Mouse (Mus musculus) gastrocnemius, postnatal 36 days (tissue): ENCODE data around the gene Syt8. TPM values are rescaled to one million over a fixed set of nuclear protein-coding genes. Genes with fewer than 3 reads are reported as not detected.

Experiments
- DNase-seq, 2 experiments: peaks; one replicate each; pipeline ENCODE4 v3.0.0; 2022
- intact Hi-C: fragments of 180-260 bp; cut with DNase I; formaldehyde crosslinking; loops from one replicate; pipeline ENCODE4 v1.15.1; 2025
- total RNA-seq, 2 experiments: library from RNA; stranded (reverse); gene quantifications; 2 replicates each; pipeline ENCODE4 v1.2.3; 2021

The Syt8 gene
- total RNA-seq, 2 experiments from 2014 or later: not detected

- intact Hi-C loops: loop anchor here (1.0 to 5.0 kb wide), 2 partner anchors 56 to 135 kb away; partner anchors contain the start of gene Tnnt3
- peak in 1 of 2 experiments; percentile 26 for DNase-seq
Observed at GRCm38 (mm10) chr7:142442081-142442907, 7.6 kb downstream of the Syt8 start.

DNA sequence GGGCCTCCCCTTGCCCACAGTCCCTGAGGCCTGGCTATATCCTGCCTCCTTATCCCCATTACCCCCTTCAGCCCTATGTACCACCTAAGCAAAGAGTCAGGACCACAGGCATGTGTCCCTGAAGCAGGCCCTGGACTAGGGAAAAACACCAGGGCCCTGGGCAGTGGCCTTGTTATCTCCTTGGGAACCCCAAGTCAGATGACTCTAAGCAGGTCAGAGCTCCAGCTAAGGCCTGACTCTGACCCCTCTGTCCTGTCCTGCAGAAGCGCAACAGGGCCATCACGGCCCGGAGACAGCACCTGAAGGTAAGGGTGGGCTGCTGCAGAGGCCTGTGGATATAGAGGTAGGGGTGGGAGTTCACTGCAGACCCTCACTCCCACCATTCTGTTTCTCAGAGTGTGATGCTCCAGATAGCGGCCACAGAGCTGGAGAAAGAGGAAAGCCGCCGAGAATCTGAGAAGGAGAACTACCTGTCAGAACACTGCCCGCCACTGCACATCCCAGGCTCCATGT is 8.3 kb downstream of the Syt8 start:
- intact Hi-C loops: loop anchor here (1.0 to 5.0 kb wide), 2 partner anchors 55 to 134 kb away; partner anchors contain the start of gene Tnnt3
- peak in 1 of 2 experiments; percentile 32 for DNase-seq

DNA sequence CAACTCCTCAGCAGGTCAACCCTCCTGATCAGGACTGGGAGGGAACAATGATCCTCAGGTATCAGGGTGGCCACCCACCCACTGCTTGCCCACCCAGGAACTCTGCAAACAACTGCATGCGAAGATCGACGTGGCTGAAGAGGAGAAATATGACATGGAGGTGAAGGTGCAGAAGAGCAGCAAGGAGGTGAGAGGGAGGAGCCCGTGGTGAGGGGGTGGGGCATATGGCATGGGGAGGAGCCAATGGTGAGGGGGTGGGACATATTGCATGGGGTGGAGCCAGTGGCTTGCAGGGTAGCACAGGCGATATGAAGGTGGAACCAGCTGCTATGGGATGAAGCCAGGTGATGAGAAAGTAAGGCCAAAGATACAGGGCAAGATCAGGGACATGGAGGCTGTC is 8.8 kb downstream of the Syt8 start:
- peak in 1 of 2 experiments; percentile 24 for DNase-seq
- intact Hi-C loops: loop anchor here (5.0 kb wide), 1 partner anchor 134 kb away; no protein-coding TSS in a partner anchor

DNA sequence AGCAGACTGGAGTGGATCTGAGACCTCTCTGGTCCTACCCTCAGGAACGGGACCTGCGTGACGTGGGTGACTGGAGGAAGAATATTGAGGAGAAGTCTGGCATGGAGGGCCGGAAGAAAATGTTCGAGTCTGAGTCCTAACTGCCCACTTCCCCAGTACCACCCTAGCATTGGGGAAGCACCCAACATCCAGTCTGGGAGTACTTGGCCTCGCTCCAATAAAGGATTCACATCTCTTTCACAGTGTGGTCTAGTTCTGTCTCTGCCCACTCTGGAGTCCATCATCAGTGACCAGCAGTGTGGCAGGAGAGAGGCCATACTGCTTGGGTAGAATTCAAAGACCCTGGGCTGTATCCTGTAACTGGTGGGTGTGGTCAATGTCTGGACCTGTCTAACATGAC is 9.5 kb downstream of the Syt8 start:
- DNase-seq: no peak
- intact Hi-C loops: loop anchor here (5.0 kb wide), 1 partner anchor 133 kb away; no protein-coding TSS in a partner anchor

- intact Hi-C loops: no loop called here
- no peak for DNase-seq
Observed at GRCm38 (mm10) chr7:142445324-142445723, 10.7 kb downstream of the Syt8 start.

GRCm38 (mm10) chr7:142446264-142446663 is 11.6 kb downstream of the Syt8 start:
- peak in 1 of 2 experiments; percentile 29 for DNase-seq
- intact Hi-C loops: no loop called here

DNA sequence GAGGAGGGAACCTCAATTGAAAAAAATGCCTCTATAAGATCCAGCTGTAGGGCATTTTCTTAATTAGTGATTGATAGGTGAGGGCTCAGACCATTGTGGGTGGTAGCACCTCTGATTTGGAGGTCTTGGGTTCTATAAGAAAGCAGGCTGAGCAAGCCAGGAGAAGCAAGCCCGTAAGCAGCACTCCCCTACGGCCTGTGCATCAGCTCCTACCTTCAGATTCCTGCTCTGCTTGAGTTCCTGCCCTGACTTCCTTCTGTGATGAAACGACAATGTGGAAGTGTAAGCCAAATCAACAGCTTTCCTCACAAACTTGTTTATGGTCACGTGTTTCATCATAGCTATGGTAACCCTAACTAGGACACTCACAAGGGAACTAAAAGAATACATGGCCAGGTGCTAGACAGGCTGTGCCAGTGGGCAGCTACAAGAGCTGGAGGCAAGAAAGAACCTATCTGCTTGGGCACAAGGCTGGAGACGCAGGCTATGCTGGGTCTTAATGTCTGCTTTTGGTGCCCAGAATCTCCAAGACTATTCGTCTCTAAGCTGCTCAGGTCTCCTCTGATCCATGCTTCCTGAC is 14.5 kb downstream of the Syt8 start:
- intact Hi-C loops: no loop called here
- no peak for DNase-seq

DNA sequence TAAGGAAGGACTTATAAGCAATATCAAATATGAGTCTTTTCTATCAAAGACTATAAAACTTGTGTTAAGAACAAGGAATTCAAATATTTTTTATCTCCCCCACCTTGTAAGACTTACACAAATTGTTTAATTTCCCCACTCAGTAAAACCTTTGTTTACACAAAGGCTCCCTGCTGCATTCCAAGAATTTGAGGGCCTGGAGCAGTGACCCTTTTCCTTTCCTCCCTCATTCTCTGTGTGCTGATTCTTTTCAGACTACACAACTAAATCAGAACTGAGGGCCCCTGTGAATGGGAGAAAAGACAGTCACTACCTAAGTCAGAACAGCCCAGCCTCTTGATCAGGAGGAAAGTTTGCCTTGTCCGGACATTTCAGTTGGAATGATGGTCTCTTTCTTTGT is 20.1 kb downstream of the Syt8 start:
- DNase-seq: no peak
- intact Hi-C loops: no loop called here

DNA sequence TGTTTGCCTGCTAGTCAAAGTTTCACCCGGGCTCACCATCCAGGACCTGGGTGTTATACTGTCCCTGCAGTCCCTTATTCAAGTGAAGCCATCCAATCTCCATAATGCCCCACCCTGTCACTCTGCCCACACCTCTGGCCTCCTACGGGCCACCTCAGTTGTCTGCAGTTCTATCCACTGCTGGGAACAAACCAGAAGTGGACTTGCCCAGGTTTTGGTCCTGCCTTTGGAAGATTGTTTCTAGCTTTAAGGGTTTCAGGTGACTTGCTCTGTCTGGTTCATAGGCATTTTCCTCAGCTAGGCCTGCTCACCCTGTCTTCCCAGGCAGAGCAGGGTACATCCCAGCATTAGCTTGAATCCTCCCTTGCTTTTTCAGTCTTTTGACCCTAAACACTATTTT is 20.6 kb downstream of the Syt8 start:
- intact Hi-C loops: no loop called here
- DNase-seq: no peak

DNA sequence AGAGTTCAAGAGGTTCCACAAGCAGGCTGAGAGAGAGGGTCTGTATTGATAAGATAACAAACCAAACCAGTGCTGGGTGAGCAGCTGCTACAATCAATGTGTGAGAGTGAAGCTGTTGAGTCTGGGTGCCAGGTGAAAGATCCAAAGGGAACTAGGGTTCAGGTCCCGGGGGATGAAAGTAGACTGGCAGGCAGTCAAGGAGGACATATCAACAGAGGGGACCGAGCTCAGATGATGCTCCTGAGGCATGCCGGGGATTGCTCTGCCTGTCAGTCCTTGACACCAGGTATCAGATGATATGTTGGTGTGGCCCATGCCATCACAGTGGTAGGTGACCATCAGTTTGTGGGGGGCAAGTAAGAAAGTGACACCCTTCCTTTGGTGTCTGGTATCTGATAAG is 22.2 kb downstream of the Syt8 start:
- DNase-seq: peak in 1 of 2 experiments; percentile 16
- intact Hi-C loops: no loop called here

GRCm38 (mm10) chr7:142457227-142457811 is 22.7 kb downstream of the Syt8 start:
- intact Hi-C loops: no loop called here
- peak in 1 of 2 experiments; percentile 25 for DNase-seq

DNA sequence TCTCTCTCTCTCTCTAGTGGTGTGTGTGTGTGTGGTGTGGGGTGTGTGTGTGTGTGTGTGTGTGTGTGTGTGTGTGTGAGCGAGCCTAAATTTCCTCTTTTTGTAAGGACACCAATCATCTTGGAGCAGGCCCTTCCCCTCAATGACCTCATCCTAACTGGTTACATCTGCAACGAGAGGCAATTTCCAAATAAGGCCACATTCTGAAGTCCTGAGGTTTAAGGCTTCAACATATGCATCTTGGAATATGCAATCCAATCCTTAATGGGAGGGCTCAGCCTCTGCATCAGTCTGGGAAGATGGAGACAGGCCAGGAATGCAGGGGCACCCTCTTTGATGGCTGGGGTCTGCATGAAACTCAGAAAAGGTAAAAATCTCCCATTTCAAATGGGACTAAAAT is 23.4 kb downstream of the Syt8 start:
- no peak for DNase-seq
- intact Hi-C loops: no loop called here

DNA sequence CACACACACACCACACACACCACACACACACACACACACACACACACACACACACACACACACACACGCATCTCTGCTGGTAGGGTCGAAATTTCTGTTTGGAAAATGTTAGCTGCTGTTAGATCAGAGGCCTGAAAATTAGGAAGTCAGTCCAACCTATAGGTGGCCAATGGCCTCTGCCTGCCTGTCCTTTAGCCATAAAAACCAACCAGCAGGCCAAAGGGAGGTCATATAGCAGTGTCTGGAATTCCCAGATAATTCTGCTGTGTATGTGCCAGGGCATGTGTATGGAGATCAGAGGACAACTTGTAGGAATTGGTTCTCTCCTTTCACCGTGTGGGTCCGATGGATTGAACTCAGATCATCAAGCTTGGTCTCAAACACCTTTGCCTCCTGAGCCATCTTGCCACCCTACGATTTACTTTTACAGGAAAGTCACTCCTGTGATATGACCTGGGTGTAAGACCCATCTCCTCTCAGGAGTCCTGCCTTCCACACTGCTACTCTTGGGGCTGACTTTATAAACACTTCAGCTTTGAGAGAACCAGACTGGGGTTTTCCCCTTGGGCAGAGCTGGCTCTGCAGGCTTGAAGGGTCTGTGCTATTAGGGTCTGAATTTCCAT is 24.1 kb downstream of the Syt8 start:
- intact Hi-C loops: no loop called here
- DNase-seq: no peak

DNA sequence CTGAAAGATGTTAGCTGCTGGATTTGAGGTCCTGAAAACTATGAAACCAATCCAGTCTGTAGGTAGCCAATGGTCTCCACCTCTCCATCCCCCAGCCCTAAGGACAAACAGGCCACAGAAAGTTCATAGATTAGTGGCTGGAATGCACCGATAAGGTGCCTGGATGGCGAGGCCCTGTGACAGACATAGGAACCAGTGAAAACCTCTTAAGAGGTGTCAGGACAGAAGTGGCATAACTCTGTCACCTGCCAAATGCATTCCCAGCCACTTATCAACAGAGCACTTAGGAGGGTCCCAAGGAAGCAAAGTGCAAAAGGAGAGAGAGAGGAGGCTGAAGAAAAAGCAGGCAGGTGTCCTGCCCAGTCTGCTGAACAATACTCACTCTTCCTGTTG is 24.6 kb downstream of the Syt8 start:
- intact Hi-C loops: no loop called here
- DNase-seq: no peak

GRCm38 (mm10) chr7:142460636-142461077 is 26.0 kb downstream of the Syt8 start, which contains the start of gene Lsp1:
TSS of gene Lsp1 (plus strand) at chr7:142460809.
- DNase-seq: no peak
- intact Hi-C loops: no loop called here

DNA sequence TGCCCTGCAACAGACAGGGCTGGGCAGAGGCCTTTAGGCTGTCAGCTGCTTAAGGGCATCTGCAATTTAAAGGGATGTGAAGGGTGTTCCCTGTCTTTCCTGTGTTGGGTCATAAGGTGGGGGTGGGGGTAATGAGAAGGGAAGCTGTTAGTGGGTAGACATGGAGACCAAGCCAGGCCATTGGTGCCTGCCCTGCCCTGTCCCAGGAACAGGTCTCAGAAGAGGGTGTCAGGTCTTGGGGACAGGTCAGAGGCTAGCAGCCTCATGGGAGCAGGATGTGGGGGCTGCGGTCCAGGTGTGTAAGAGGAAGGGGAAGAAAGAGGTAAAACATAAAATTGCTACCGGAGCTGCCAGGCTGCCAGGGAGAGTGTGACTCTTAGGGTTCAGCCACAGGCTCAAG is 26.8 kb downstream of the Syt8 start:
- intact Hi-C loops: no loop called here
- peak in 1 of 2 experiments; percentile 18 for DNase-seq

- intact Hi-C loops: no loop called here
- DNase-seq: peak; percentile 62 to 65
Observed at GRCm38 (mm10) chr7:142462190-142462589, 27.5 kb downstream of the Syt8 start.

DNA sequence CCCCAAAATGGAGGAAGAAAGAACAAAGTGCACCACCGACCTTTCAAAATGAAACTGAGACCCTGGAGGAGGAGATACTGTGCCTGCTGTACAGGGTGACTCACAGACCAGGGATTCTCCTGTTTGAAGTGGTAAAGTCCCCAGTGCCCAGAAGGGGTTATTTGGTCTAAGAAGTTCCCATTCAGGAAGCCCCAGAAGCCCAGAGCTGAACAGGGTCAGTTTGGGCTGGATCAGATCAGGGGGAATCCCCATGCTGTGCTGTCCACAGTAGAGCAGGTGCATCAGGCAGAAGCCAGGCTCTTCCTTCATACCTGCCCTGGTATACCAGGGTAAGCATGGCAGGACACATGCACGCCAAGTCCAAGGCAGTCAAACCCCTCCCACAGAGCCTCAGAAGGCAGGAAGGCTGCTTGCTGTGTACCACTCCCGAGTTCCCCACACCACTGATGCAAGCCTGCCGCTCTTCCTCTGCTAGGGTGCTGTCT is 28.0 kb downstream of the Syt8 start:
- DNase-seq: peak in 1 of 2 experiments; percentile 29
- intact Hi-C loops: no loop called here

DNA sequence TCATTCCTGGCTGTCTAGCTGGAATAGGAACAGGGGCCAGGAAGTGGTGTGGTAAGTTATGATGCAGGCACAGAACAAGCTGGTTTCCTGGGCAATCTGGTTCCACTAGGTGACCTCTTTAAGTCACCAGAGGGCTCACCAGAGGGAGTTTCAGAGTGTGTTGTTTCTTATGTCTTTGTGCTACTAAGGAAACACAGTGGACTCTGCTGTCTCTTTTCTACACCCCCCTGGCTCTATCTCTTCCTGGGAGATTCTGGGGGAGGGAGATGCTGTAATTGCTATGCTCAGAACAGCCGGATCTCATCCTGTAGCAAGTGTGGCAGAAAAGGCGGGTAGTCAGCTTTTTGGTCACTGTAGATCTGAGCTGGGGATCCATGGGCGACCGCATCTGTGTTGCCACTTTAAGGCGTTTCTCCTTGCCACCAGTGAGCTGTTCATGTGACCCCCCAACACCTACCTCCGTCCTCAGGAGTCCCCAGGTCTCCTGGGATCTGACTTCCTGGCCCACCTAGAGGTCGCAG is 35.6 kb downstream of the Syt8 start:
- intact Hi-C loops: no loop called here
- no peak for DNase-seq

GRCm38 (mm10) chr7:142470808-142471413 is 36.3 kb downstream of the Syt8 start:
- DNase-seq: peak; percentile 67 to 71

More at GRCm38 (mm10) chr7:142470808-142471413, 36.3 kb downstream of the Syt8 start:
- intact Hi-C loops: no loop called here
